Mouse (Mus musculus) C2C12 (cell line): ENCODE measurements at regions not wholly inside any gene's neighbourhood (a gene's known extent, or its start where the extent isn't known, plus 50 kb on each side); places are given as distances from the start of the nearest gene placed in this dataset.

Experiments
- CEBPB ChIP-seq: IDR thresholded peaks from one replicate; pipeline ENCODE4 v1.6.1; 2011; ENCODE audit warnings: low read depth, mild to moderate bottlenecking, control low read depth, moderate library complexity
- CTCF ChIP-seq: IDR thresholded peaks from one replicate; pipeline ENCODE4 v1.5.1; 2011; ENCODE audit not compliant: control insufficient read depth, insufficient read depth, insufficient read length
- FOSL1 ChIP-seq: IDR thresholded peaks from one replicate; pipeline ENCODE4 v1.8.0; 2011; ENCODE audit warnings: mild to moderate bottlenecking, low read length; ENCODE audit not compliant: poor library complexity, insufficient read depth, severe bottlenecking
- USF1 ChIP-seq: IDR thresholded peaks from one replicate; pipeline ENCODE4 v1.6.1; 2011; ENCODE audit warnings: low read depth, mild to moderate bottlenecking, control low read depth, moderate library complexity

DNA sequence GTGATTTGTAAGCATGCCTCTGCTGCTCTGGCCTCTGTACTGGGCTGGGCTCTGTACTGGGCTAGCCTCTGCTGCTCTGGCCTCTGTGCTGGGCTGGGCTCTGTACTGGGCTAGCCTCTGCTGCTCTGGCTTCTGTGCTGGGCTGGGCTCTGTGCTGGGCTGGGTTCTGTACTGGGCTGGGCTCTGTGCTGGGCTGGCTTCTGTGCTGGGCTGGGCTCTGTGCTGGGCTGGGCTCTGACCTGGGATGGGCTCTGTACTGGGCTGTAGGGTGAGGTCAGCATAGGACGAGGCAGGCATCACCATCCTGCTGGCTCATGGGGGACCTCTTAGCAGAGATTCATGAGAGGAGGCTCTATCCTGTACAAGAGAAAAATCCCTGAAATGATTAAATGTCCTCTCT, 52.8 kb upstream of the Camk1g start:
- TF ChIP-seq CEBPB = no peak
- no peak for TF ChIP-seq CTCF
- TF ChIP-seq FOSL1 = no peak
- no peak for TF ChIP-seq USF1
